Mouse (Mus musculus) layer of hippocampus, adult 8-10 months (tissue): ENCODE measurements at regions not wholly inside any gene's neighbourhood (a gene's known extent, or its start where the extent isn't known, plus 50 kb on each side); places are given as distances from the start of the nearest gene placed in this dataset.

ENCODE experiments used
- DNase-seq, 2 experiments: peaks; one replicate each; pipeline ENCODE4 v3.0.0; 2022; ENCODE audit warnings: low spot score in 2 of 2

GRCm38 (mm10) chr4:5206394-5207099 is 413.4 kb upstream of the Impad1 start:
- peak in 1 of 2 experiments; percentile 6 for DNase-seq

GRCm38 (mm10) chr4:5205328-5206208 is 412.4 kb upstream of the Impad1 start:
- no peak for DNase-seq

- DNase-seq = no peak
Measured at GRCm38 (mm10) chr4:5194272-5194671, 401.1 kb upstream of the Impad1 start.

- no peak for DNase-seq
Measured at GRCm38 (mm10) chr4:5181591-5181990, 388.4 kb upstream of the Impad1 start.

GRCm38 (mm10) chr4:5178991-5179693 is 386.0 kb upstream of the Impad1 start:
- peak; percentile 3 to 4 for DNase-seq

- no peak for DNase-seq
Measured at GRCm38 (mm10) chr4:5165263-5165662, 372.1 kb upstream of the Impad1 start.

GRCm38 (mm10) chr4:5160931-5161330 is 367.8 kb upstream of the Impad1 start:
- DNase-seq = no peak

- DNase-seq = no peak
Measured at GRCm38 (mm10) chr4:5130726-5131125, 337.6 kb upstream of the Impad1 start.

- DNase-seq = no peak
Measured at GRCm38 (mm10) chr4:5126059-5126458, 332.9 kb upstream of the Impad1 start.

GRCm38 (mm10) chr4:5098411-5098810 is 305.3 kb upstream of the Impad1 start:
- DNase-seq = no peak

GRCm38 (mm10) chr4:5078723-5079122 is 285.6 kb upstream of the Impad1 start:
- no peak for DNase-seq

- no peak for DNase-seq
Measured at GRCm38 (mm10) chr4:5074754-5075153, 281.6 kb upstream of the Impad1 start.

- no peak for DNase-seq
Measured at GRCm38 (mm10) chr4:5071243-5071642, 278.1 kb upstream of the Impad1 start.

GRCm38 (mm10) chr4:5059290-5059955 is 266.3 kb upstream of the Impad1 start:
- no peak for DNase-seq

GRCm38 (mm10) chr4:5029929-5030328 is 236.8 kb upstream of the Impad1 start:
- no peak for DNase-seq

GRCm38 (mm10) chr4:4987491-4987890 is 194.3 kb upstream of the Impad1 start:
- no peak for DNase-seq

GRCm38 (mm10) chr4:4983474-4984194 is 190.5 kb upstream of the Impad1 start:
- no peak for DNase-seq

GRCm38 (mm10) chr4:4971800-4972319 is 178.7 kb upstream of the Impad1 start:
- DNase-seq = no peak

- DNase-seq = peak; percentile 8 to 17
Measured at GRCm38 (mm10) chr4:4948956-4949355, 155.8 kb upstream of the Impad1 start.

GRCm38 (mm10) chr4:4944498-4944897 is 151.3 kb upstream of the Impad1 start:
- no peak for DNase-seq

- no peak for DNase-seq
Measured at GRCm38 (mm10) chr4:4925741-4926140, 132.6 kb upstream of the Impad1 start.
